Mouse (Mus musculus) heart, embryonic 14.5 days (tissue): ENCODE results near the gene Trappc11. TPM values are rescaled to one million over a fixed set of nuclear protein-coding genes. Genes with fewer than 3 reads are reported as not detected.

ENCODE experiments used
- ATAC-seq: fragments of 200-750 bp; cut with Nextera tagmentation; 2 replicates; pipeline ENCODE4 v1.8.0; 2017; ENCODE audit warnings: low read depth, moderate TSS enrichment; ENCODE audit not compliant: insufficient number of reproducible peaks, insufficient read depth, low FRiP score
- H3K27ac ChIP-seq, 2 experiments: fragments of 200-500 bp in 1 of 2; fragments of 300-500 bp in 1 of 2; sonication (generic) in 1 of 2; replicated peaks in 1 of 2; 2 replicates each; pipeline ENCODE4 v1.5.1; 2012 to 2014; ENCODE audit warnings: low read depth in 2 of 2, low read length in 2 of 2, control low read depth in 1 of 2, mild to moderate bottlenecking in 1 of 2, mixed read lengths in 1 of 2; ENCODE audit not compliant: control insufficient read depth in 1 of 2, insufficient read depth in 1 of 2
- H3K27me3 ChIP-seq: fragments of 300-500 bp; sonication (generic); 2 replicates; pipeline ENCODE4 v1.6.1; 2014; ENCODE audit warnings: mild to moderate bottlenecking, low read length, control low read depth; ENCODE audit not compliant: control insufficient read depth, insufficient read depth
- H3K36me3 ChIP-seq: fragments of 300-500 bp; sonication (generic); 2 replicates; pipeline ENCODE4 v1.6.1; 2014; ENCODE audit warnings: mild to moderate bottlenecking, control low read depth, low read length, mixed read lengths; ENCODE audit not compliant: control insufficient read depth, insufficient read depth
- H3K4me1 ChIP-seq, 2 experiments: fragments of 200-500 bp in 1 of 2; fragments of 300-500 bp in 1 of 2; sonication (generic) in 1 of 2; 2 replicates each; pipeline ENCODE4 v1.6.1; 2012 to 2014; ENCODE audit warnings: low read length in 2 of 2, control low read depth in 1 of 2, mixed read lengths in 1 of 2; ENCODE audit not compliant: control insufficient read depth in 2 of 2, insufficient read depth in 2 of 2
- H3K4me2 ChIP-seq: fragments of 300-500 bp; sonication (generic); 2 replicates; pipeline ENCODE4 v1.6.1; 2014; ENCODE audit warnings: mild to moderate bottlenecking, low read length
- H3K4me3 ChIP-seq, 2 experiments: fragments of 200-500 bp in 1 of 2; fragments of 300-500 bp in 1 of 2; sonication (generic) in 1 of 2; 2 replicates each; pipeline ENCODE4 v1.5.1; 2012 to 2014; ENCODE audit warnings: low read length in 2 of 2, mild to moderate bottlenecking in 2 of 2, control low read depth in 1 of 2, low read depth in 1 of 2, moderate library complexity in 1 of 2; ENCODE audit not compliant: control insufficient read depth in 1 of 2, insufficient read depth in 1 of 2
- H3K9ac ChIP-seq: fragments of 300-500 bp; sonication (generic); 2 replicates; pipeline ENCODE4 v1.6.1; 2014; ENCODE audit warnings: mild to moderate bottlenecking, low read length
- H3K9me3 ChIP-seq: fragments of 300-500 bp; sonication (generic); 2 replicates; pipeline ENCODE4 v1.6.1; 2016; ENCODE audit warnings: low read length, control low read depth; ENCODE audit not compliant: control insufficient read depth
- WGBS: fragments of 180-500 bp; shearing (Covaris S2); extraction: QIAGEN DNeasy Blood & Tissue Kit; methylation state at CpG from one replicate; pipeline ENCODE4 v1.1.7; 2014; 5-methylcytosine and 5-hydroxymethylcytosine counted together
- polyA plus RNA-seq: library from polyadenylated mRNA; unstranded; fragments of >200 nt; fragmentation: Nextera tagmentation; extraction: Ambion mirVana; gene quantifications from 2 replicates; pipeline ENCODE4 v1.2.1, GENCODE M21; 2014

Trappc11 gene
- polyA plus RNA-seq, 1 experiment from 2014 or later: 22.1 TPM

- Histone ChIP-seq H3K27ac (no peak overlapping the region), H3K27me3 (no peaks in the 10 kb centered on the region), H3K4me3 (no peak overlapping the region), H3K4me2 (no peak overlapping the region), H3K9ac (no peak overlapping the region), H3K4me1 (no peaks in the 10 kb centered on the region), H3K36me3 (peaks cover 91% of the 10 kb centered on the region), H3K9me3 (no peaks in the 10 kb centered on the region)
- WGBS: 92% methylated on average over 15 of the region's 15 CpGs
- ATAC-seq: no peak
These were observed 19.7 kb downstream of the Trappc11 start for GRCm38 (mm10) chr8:47513601-47514000.

- H3K4me3 ChIP-seq: no peak overlapping the region
- no peak overlapping the region for H3K27ac ChIP-seq
- WGBS: 90% methylated on average over 9 of the region's 9 CpGs
- no peak for ATAC-seq
- no peaks in the 10 kb centered on the region for H3K4me1 ChIP-seq
- no peaks in the 10 kb centered on the region for H3K9me3 ChIP-seq
- H3K27me3 ChIP-seq: no peaks in the 10 kb centered on the region
- H3K4me2 ChIP-seq: no peak overlapping the region
- no peak overlapping the region for H3K9ac ChIP-seq
- H3K36me3 ChIP-seq: peaks cover 93% of the 10 kb centered on the region
These were observed 22.3 kb downstream of the Trappc11 start for GRCm38 (mm10) chr8:47510930-47511329.

- Histone ChIP-seq H3K9ac (no peak overlapping the region), H3K27ac (no peak overlapping the region), H3K36me3 (peaks cover 96% of the 10 kb centered on the region), H3K4me3 (no peak overlapping the region), H3K9me3 (no peaks in the 10 kb centered on the region), H3K27me3 (no peaks in the 10 kb centered on the region), H3K4me1 (no peaks in the 10 kb centered on the region), H3K4me2 (no peak overlapping the region)
- ATAC-seq: no peak
- 91% methylated on average over 12 of the region's 12 CpGs for WGBS
These were observed 27.8 kb downstream of the Trappc11 start for GRCm38 (mm10) chr8:47505431-47505830.

GRCm38 (mm10) chr8:47502546-47502945 lies 30.7 kb downstream of the Trappc11 start:
- Histone ChIP-seq H3K4me2 (no peak overlapping the region), H3K4me3 (no peak overlapping the region), H3K9ac (no peak overlapping the region), H3K27ac (no peak overlapping the region), H3K36me3 (peaks cover 95% of the 10 kb centered on the region), H3K9me3 (no peaks in the 10 kb centered on the region), H3K27me3 (no peaks in the 10 kb centered on the region), H3K4me1 (no peaks in the 10 kb centered on the region)
- ATAC-seq: no peak
- 93% methylated on average over 13 of the region's 13 CpGs for WGBS

GRCm38 (mm10) chr8:47501994-47502393 lies 31.3 kb downstream of the Trappc11 start:
- no peaks in the 10 kb centered on the region for H3K4me1 ChIP-seq
- ATAC-seq: no peak
- H3K36me3 ChIP-seq: peaks cover 95% of the 10 kb centered on the region
- no peak overlapping the region for H3K4me2 ChIP-seq
- H3K27ac ChIP-seq: no peak overlapping the region
- no peaks in the 10 kb centered on the region for H3K27me3 ChIP-seq
- 60% methylated on average over 2 of the region's 2 CpGs for WGBS
- H3K9me3 ChIP-seq: no peaks in the 10 kb centered on the region
- no peak overlapping the region for H3K9ac ChIP-seq
- H3K4me3 ChIP-seq: no peak overlapping the region

GRCm38 (mm10) chr8:47495428-47495827 lies 37.8 kb downstream of the Trappc11 start:
- Histone ChIP-seq H3K4me2 (no peak overlapping the region), H3K4me1 (0 out of 4 replicates have a peak, but pooled peaks cover 0 to 2% of the 10 kb centered on the region in 2 experiments), H3K36me3 (peaks cover 96% of the 10 kb centered on the region), H3K4me3 (no peak overlapping the region), H3K9me3 (no peaks in the 10 kb centered on the region), H3K27ac (no peak overlapping the region), H3K27me3 (no peaks in the 10 kb centered on the region), H3K9ac (no peak overlapping the region)
- WGBS: 45% methylated on average over 6 of the region's 6 CpGs
- ATAC-seq: no peak

- H3K27me3 ChIP-seq: no peaks in the 10 kb centered on the region
- 0 out of 4 replicates have a peak, but pooled peaks cover 0 to 2% of the 10 kb centered on the region in 2 experiments for H3K4me1 ChIP-seq
- WGBS: 92% methylated on average over 12 of the region's 12 CpGs
- no peak overlapping the region for H3K4me2 ChIP-seq
- no peak overlapping the region for H3K27ac ChIP-seq
- H3K9me3 ChIP-seq: no peaks in the 10 kb centered on the region
- no peak overlapping the region for H3K4me3 ChIP-seq
- H3K36me3 ChIP-seq: peaks cover 95% of the 10 kb centered on the region
- no peak for ATAC-seq
- no peak overlapping the region for H3K9ac ChIP-seq
These were observed 38.6 kb downstream of the Trappc11 start for GRCm38 (mm10) chr8:47494602-47495153.

- no peak overlapping the region for H3K27ac ChIP-seq
- no peak overlapping the region for H3K9ac ChIP-seq
- no peaks in the 10 kb centered on the region for H3K9me3 ChIP-seq
- H3K36me3 ChIP-seq: peaks cover 88% of the 10 kb centered on the region
- no peaks in the 10 kb centered on the region for H3K27me3 ChIP-seq
- no peak for ATAC-seq
- H3K4me2 ChIP-seq: no peak overlapping the region
- no peak overlapping the region for H3K4me3 ChIP-seq
- 91% methylated on average over 12 of the region's 12 CpGs for WGBS
- 0 out of 4 replicates have a peak, but pooled peaks cover 0 to 2% of the 10 kb centered on the region in 2 experiments for H3K4me1 ChIP-seq
These were observed 40.2 kb downstream of the Trappc11 start for GRCm38 (mm10) chr8:47493106-47493505.
